Mouse (Mus musculus) sigmoid colon, adult 10 weeks (tissue): ENCODE data around the gene Gm8127. TPM values are rescaled to one million over a fixed set of nuclear protein-coding genes. Genes with fewer than 3 reads are reported as not detected.

ENCODE experiments used
- polyA plus RNA-seq: library from polyadenylated mRNA; stranded (reverse); fragments of 350-450 nt; fragmentation: Illumina TruSeq; extraction: RNeasy Lipid Tissue Mini Kit (QIAGEN cat#74804); gene quantifications from one replicate; pipeline ENCODE4 v1.2.3, GENCODE M21; 2014; ENCODE audit warnings: low read depth, low replicate concordance

Gm8127 gene
- not detected for polyA plus RNA-seq

GRCm38 (mm10) chr14:43293503-43293902, at the start of gene Gm8127:
TSS of gene Gm8127 (minus strand) at chr14:43293832.

GRCm38 (mm10) chr14:43274986-43275511, 18.6 kb downstream of the Gm8127 start, which contains the start of gene Gm9732:
TSS of gene Gm9732 (plus strand) at chr14:43275036.

GRCm38 (mm10) chr14:43258349-43258748, 35.3 kb downstream of the Gm8127 start, which contains the start of gene Gm8126:
TSS of gene Gm8126 (plus strand) at chr14:43258649.

Other genes with a start within 250 kb of the Gm8127 start
- gene Gm8094, start 217.2 kb downstream of the Gm8127 start, polyA plus RNA-seq, result not detected
- gene Gm8104, start 193.2 kb downstream of the Gm8127 start, polyA plus RNA-seq, result not detected
- not detected for gene Gm7233, start 114.0 kb downstream of the Gm8127 start, polyA plus RNA-seq
- gene Gm8122, start 58.5 kb downstream of the Gm8127 start, polyA plus RNA-seq, result not detected
- gene Gm8126, start 35.2 kb downstream of the Gm8127 start, polyA plus RNA-seq, result not detected
- gene Gm9732, start 18.8 kb downstream of the Gm8127 start, polyA plus RNA-seq, result not detected
- not detected for gene 1700001F09Rik, start 54.0 kb upstream of the Gm8127 start, polyA plus RNA-seq
- not detected for gene Gm8138, start 122.5 kb upstream of the Gm8127 start, polyA plus RNA-seq
- not detected for gene Gm5799, start 249.7 kb upstream of the Gm8127 start, polyA plus RNA-seq